Mouse (Mus musculus): ENCODE measurements at regions not wholly inside any gene's neighbourhood (a gene's known extent, or its start where the extent isn't known, plus 50 kb on each side); places are given as distances from the start of the nearest gene placed in this dataset.

GRCm38 (mm10) chr15:6207239-6207638 lies 92.3 kb upstream of the Dab2 start:
- no peak for ATAC-seq (ENCODE audit: low TSS enrichment)

- ATAC-seq (ENCODE audit: low TSS enrichment), result peak; percentile 77; the same call in 1 of the 2 replicates
These were observed 90.3 kb upstream of the Dab2 start for GRCm38 (mm10) chr15:6209301-6209700.

- ATAC-seq (ENCODE audit: low TSS enrichment), result no peak
These were observed 81.5 kb upstream of the Dab2 start for GRCm38 (mm10) chr15:6218087-6218486.

GRCm38 (mm10) chr15:6225227-6225626 lies 74.4 kb upstream of the Dab2 start:
- no peak for ATAC-seq (ENCODE audit: low TSS enrichment)

DNA sequence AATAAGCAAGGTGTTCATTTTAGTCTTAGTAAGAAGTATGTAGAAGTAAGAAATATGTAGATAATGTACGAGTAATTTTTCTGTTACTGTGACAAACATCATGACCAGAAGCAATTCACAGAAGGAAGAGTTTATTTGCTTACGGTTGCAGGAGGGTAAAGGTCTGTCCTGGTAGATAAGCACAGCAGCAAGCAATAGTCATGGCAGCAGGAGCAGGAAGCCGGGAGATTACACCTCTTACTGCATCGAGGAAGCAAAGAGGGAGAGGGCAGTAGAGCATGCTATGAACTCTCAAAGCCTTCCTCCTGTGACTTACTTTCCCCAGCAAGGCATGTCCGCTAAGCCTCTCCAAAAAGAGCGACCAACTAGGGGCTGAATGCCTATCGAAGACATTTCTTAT lies 69.0 kb upstream of the Dab2 start:
- ATAC-seq (ENCODE audit: low TSS enrichment), result no peak

DNA sequence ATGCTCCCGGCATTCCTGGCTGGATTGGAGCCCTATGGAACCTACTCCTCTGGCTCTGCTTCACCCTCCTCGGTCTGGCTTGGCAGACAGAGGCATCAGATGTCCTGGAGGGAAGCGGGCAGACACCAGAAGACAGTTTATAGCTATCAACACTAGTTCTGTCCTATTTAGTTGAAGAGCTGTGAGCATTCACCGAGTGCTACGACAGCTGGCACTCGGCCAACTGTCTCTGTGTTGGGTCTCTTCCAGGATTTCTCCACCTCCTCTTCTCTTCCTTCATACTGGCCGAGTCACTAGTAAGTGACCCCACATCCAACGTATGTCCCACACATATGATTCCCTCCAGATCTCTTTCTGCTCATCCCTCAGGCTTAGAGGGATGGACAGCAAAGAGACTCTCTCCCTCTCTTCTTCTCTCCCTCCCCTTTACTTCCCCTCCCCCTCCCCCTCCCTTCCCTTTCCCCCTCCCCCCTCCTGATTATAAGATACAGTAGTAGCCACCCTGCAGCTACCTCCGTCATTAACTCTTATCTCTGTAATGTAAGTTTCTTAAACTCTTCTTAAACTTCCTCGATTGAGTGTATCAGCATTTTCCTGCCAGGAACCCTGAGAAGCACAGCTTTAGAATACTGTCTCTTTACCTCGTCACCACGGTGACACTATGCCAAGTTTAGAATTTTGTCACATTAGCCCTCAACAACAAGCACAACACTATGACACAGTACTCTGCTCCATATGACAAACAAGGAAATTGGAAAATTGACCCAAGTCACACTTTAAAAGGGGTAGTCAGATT lies 68.1 kb upstream of the Dab2 start:
- peak; percentile 44; the same call in 1 of the 2 replicates for ATAC-seq (ENCODE audit: low TSS enrichment)

- ATAC-seq (ENCODE audit: low TSS enrichment), result no peak
These were observed 66.0 kb upstream of the Dab2 start for GRCm38 (mm10) chr15:6233621-6234020.

DNA sequence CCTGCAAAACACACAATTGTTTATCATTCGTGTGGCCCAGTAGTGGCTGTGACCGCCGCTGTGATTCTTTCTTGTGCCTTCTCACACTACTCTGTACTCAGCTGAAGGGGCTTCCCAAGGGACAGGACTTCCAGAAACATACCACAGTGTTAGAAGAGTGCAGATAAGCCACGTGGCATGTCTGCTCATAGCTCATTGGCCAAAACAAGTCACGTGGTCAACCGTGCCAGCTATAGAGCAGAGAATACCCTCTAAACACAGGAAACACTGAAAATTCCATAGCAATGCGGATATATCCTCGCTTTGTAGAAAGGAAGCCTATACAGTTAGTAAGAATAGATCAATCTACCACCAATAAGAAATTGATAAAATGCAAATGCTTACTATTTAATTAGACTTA lies 63.0 kb upstream of the Dab2 start:
- no peak for ATAC-seq (ENCODE audit: low TSS enrichment)

DNA sequence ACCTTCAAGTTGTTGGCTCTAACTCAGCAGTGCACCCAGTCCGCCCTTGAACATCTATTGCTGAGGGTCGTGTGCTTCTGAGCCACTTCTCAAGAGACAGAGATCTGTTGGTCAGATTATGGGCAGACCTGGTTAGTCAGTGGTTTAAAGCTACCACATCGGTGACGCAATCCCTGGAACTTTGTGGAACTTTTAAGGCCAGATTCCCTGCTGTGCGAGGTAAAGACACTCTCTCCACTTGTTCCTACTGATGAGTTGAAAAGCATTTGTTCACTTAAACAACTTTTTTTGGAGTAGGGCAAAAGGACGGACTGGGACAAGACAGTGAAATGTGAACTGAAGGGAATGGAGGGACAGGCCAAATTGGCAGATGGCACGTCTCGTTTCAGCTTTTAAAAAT lies 61.9 kb upstream of the Dab2 start:
- ATAC-seq (ENCODE audit: low TSS enrichment), result no peak

DNA sequence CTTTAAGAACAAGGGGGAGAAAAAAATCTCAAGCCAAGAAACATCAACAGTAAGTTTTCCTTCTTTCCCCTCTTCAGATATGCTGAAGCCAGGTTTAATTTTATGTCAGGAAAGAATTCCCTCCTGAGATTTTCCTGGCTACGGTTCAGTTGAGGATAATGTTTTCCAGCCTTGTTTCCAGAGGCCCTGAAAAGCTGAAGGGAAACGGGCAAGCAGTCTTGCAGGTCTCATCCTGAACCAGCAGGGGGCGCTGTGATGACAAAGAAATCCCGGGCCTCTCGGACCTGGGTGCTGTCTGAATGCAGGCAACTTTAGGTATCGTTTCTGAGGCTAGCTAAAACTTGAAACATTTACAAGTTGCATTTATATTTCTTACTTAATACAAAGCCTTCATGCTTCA lies 61.5 kb upstream of the Dab2 start:
- ATAC-seq (ENCODE audit: low TSS enrichment), result peak; percentile 94

DNA sequence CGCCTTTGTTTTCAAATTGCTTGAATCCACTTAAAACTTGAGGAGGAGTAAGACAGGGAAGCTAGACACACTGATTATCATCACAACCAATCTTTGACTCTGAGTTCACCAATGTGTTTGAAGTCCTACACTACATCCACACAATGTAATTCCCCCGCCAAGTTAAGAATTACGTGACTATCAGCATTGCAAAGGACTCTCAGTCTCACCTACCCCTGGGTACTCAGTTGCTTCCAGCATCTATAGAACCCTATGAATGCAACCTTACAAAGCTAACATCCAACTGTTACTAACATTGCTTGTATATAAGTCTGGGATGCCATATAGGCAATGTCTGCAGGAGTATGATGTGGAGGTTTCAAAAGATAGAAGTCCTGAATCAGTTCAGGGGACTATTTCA lies 60.8 kb upstream of the Dab2 start:
- no peak for ATAC-seq (ENCODE audit: low TSS enrichment)

- no peak for ATAC-seq (ENCODE audit: low TSS enrichment)
These were observed 57.5 kb upstream of the Dab2 start for GRCm38 (mm10) chr15:6242132-6242531.

- no peak for ATAC-seq (ENCODE audit: low TSS enrichment)
These were observed 55.2 kb upstream of the Dab2 start for GRCm38 (mm10) chr15:6244401-6244800.

GRCm38 (mm10) chr15:6245950-6246894 lies 53.4 kb upstream of the Dab2 start:
- ATAC-seq (ENCODE audit: low TSS enrichment), result no peak

GRCm38 (mm10) chr15:6248470-6248869 lies 51.1 kb upstream of the Dab2 start:
- no peak for ATAC-seq (ENCODE audit: low TSS enrichment)
